Mouse (Mus musculus) heart, postnatal 25 days (tissue): ENCODE results near the gene Ifnl2. TPM values are rescaled to one million over a fixed set of nuclear protein-coding genes. Genes with fewer than 3 reads are reported as not detected.
"Not testable (repeated sequence)": the region's sequence is repeated elsewhere in the genome, so short reads cannot be mapped to it uniquely, and the experiment has no call there.

Experiments used
- DNase-seq: peaks from one replicate; pipeline ENCODE4 v3.0.0; 2022; ENCODE audit warnings: low spot score
- intact Hi-C: fragments of 180-260 bp; cut with DNase I; formaldehyde crosslinking; loops from one replicate; pipeline ENCODE4 v1.15.1; 2025
- total RNA-seq, 2 experiments: library from RNA; stranded (reverse); gene quantifications; 2 replicates each; pipeline ENCODE4 v1.2.3; 2021

Ifnl2 gene
- not detected for total RNA-seq

- intact Hi-C loops, DNase-seq: not testable (repeated sequence)
Measured at GRCm38 (mm10) chr7:28510405-28510974, at the start of gene Ifnl2. TSS of gene Ifnl2 (minus strand) at chr7:28510455.

DNA sequence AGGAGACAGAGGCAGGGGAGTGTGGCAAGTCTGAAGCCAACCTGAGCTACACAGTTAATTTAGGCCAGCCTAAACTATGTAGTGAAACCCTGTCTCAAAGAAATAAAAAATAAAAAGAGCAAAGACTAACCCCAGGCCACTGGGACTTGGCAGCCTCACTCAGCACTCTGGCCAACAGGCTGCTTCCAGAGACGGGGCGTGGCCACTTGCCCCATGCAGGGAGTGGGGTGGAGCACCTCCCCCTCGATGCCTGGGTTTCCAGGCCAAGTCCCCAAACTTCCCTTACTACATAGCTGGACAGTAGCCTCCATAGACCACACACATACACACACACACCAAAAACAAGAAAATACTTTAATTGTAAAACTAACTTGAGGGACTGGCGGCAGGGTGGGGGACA, 48.2 kb upstream of the Ifnl2 start:
- DNase-seq, result peak; percentile 44
- intact Hi-C loops, result no loop called here

DNA sequence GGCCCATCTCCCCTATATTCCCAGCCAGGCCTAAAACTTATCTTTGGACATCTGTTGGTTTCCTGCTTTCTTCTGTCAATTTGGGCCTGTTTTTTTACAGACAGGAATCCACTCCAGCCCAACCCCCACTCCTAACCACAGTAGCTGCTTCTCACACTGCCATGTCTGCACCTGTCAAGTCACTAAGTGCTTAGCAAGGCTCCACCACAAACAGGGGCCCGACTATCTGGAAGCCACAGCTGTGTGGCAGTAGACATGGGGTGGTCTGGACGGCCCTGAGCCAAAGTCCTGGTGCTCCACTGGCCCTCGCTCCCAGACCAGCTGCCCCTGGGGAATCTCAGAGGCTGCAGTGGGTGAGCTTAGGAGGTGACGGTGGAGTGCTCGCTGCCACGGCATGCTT, 47.5 kb upstream of the Ifnl2 start:
- DNase-seq, result no peak

GRCm38 (mm10) chr7:28557069-28557468, 46.8 kb upstream of the Ifnl2 start:
- intact Hi-C loops, result no loop called here
- DNase-seq, result no peak

More for the DNA sequence above, 47.5 kb upstream of the Ifnl2 start:
- intact Hi-C loops, result no loop called here

- DNase-seq, result no peak
- intact Hi-C loops, result no loop called here
Measured at GRCm38 (mm10) chr7:28555939-28556535, 45.8 kb upstream of the Ifnl2 start.

- intact Hi-C loops, result no loop called here
Measured at GRCm38 (mm10) chr7:28553076-28553475, 42.8 kb upstream of the Ifnl2 start.

GRCm38 (mm10) chr7:28547628-28548027, 37.4 kb upstream of the Ifnl2 start:
- DNase-seq, result no peak
- intact Hi-C loops, result no loop called here

More at GRCm38 (mm10) chr7:28553076-28553475, 42.8 kb upstream of the Ifnl2 start:
- no peak for DNase-seq

DNA sequence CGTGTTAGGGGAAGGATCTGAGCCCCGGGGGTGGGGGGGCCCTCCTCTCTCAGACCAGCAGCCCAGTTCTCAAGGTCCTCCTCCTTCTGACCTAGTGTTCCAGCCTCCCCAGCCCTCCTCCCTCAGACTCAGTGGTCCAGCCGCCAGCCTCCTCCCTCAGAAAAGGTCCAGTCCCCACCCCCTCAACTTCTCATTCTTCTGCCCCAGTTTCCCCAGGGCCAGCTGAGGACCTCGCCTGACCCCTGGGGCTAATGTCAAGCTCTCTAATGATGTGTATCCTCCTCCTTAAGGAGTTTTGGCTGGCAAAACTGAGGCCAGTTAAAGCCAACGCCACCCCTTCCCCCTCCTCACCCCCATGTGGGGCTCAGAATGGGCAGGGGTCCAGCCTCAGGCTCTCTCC, 36.9 kb upstream of the Ifnl2 start, which contains the start of gene Nccrp1:
Nccrp1 (minus strand) TSS at position 101 of the 400 bp plus-strand sequence.
- intact Hi-C loops, result no loop called here
- DNase-seq, result no peak

GRCm38 (mm10) chr7:28546649-28547048, 36.4 kb upstream of the Ifnl2 start:
- DNase-seq, result no peak
- intact Hi-C loops, result no loop called here

GRCm38 (mm10) chr7:28545891-28546210, 35.6 kb upstream of the Ifnl2 start:
- DNase-seq, result no peak
- intact Hi-C loops, result no loop called here

DNA sequence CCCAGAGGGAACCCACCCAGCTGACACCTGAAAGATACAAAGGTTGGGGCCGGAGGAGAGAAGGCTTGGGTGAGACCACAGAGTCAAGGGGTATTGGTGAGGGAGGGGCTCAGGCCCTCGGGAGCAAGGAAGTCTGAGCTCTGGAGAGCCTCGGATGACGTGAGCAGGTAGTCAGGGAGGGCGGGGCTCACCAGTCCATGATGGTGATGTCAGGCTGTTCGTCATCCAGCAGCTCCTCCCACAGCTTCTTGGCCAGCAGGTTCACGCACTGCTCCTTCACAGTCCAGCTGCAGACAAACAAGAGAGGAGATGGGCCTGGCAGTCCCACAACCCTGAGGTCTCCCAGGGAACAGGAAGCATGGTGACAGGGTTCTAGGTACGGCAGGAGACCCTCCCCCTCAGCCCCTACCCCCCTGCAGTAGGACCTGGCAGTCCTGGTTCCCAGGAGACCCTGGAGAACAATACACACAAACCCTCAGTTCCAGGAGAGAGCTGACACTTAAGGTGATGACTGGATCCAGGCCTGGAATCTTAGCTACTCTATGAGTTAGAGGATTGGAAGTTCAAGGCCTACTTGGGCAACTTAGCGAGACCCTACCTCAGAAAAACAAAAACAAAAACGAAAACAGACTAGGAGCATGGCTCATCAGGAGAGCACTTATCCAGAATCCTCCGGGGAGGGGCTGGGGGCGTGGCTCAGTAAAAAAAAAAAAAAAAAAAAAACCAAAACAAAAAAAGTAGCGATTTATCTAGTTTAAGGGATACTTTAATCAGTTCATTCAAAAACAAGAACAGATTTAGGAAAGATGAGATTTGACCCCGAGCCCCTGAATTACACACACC, 35.0 kb upstream of the Ifnl2 start:
- DNase-seq, result no peak
- intact Hi-C loops, result no loop called here

- DNase-seq, result no peak
- intact Hi-C loops, result no loop called here
Measured at GRCm38 (mm10) chr7:28544051-28544601, 33.9 kb upstream of the Ifnl2 start.

DNA sequence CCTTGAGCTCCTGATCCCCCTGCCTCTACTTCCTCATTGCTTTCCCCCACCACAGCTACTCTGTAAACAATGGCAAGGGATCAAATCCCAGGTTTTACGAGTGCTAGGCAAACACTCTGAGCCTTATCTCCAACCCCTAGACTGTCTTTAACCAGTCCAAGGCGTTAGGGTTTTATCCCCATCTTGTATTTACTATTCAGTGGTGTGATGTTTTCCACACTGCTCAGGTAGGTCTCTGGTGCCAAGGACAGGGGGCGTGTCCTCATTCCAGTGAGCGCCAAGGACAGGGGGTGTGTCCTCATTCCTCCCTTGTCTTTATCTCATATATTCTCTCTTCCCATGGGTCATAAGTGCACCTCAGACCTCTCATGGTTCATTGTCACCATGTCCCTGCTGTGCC, 30.3 kb upstream of the Ifnl2 start, which contains the start of gene Sycn:
Sycn (plus strand) TSS at position 360 of the 400 bp plus-strand sequence.
- intact Hi-C loops, result no loop called here

GRCm38 (mm10) chr7:28538886-28539285, 28.6 kb upstream of the Ifnl2 start:
- intact Hi-C loops, DNase-seq: not testable (repeated sequence)

More for the DNA sequence above, 30.3 kb upstream of the Ifnl2 start, which contains the start of gene Sycn:
- DNase-seq, result no peak

DNA sequence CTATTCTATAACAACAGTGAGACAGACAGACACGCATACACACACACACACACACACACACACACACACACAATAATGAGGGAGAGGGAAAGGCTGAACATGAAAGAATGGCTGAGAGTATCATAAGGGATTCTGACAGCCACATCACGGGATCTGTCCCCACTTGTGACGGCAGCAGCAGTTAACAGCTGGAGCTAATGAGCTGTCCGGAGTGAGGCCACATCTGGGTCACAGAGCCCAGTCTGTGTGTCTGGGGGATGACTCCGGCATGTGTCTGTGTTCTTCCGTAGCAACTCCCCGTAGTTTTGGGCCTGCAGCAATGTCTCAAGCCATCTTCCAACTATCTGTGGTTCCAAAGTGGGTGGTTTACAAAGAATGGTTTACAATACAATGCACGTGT, 21.8 kb upstream of the Ifnl2 start:
- intact Hi-C loops, result no loop called here
- no peak for DNase-seq

DNA sequence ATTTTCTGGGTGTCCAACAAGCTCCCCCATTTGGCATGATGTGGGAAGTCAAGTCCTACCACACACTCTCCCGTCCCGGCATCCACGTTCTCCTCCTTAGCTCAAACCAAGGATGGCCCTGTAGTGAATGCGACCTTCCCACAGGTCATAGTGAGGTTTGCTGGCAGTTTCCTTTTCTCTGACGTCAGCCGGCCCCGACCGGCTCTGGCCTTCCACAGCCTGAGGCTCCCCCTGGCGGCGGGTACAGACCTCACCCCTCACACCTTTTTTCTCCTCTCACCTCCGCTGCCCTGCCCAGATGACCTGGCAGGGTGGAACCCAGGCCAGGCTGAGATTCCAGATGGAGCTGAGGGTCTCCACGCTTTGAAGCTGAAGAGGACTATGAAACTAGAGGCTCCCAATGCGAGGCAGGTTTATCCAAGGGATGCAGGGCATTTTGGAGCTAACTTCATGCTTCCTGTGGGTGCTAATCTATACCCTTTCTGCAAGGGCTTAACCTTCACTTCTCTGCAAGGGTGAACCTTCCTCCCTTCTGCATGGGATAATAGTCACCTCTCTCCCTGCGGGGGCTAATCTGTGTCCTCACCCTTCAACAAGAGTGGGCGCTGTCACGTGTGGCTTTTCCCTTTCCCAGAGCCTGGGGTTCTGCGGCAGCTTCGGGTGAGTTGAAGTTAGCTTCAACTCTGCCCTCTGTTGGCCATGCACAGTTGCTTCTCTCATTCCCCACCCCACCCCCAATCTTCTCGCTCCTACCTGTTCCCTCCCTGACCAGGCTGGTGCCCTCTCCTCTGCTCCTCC, 17.9 kb upstream of the Ifnl2 start:
- intact Hi-C loops, result loop anchor here (2.0 kb wide), 3 partner anchors 19 to 81 kb away; no protein-coding TSS in a partner anchor
- peak; percentile 42 for DNase-seq

DNA sequence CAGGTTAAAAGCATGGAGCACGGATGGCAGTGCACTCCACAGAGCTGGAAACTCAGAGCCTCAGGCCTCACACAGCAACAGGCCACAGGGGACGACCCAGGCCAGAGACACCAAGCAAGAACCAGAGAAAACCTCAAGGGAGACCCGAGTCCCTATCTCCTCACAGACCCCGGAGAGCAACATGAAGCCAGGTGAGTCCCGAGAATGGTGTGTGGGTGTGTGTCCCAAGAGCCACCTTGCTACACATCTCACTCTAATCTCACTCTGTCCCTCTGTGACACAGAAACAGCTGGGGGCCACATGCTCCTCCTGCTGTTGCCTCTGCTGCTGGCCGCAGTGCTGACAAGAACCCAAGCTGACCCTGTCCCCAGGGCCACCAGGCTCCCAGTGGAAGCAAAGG, 12.3 kb upstream of the Ifnl2 start, which contains the start of gene Ifnl3:
Ifnl3 (plus strand) TSS at position 301 of the 400 bp plus-strand sequence.
- DNase-seq, intact Hi-C loops: not testable (repeated sequence)

- DNase-seq, result no peak
- intact Hi-C loops, result no loop called here
Measured at GRCm38 (mm10) chr7:28511441-28511840, 1.2 kb upstream of the Ifnl2 start.

- intact Hi-C loops, result loop anchor here (2.0 kb wide), 1 partner anchor 18 kb away; no protein-coding TSS in a partner anchor
- not testable (repeated sequence) for DNase-seq
Measured at GRCm38 (mm10) chr7:28509121-28509520, 1.1 kb downstream of the Ifnl2 start.

GRCm38 (mm10) chr7:28505585-28505984, 4.7 kb downstream of the Ifnl2 start:
- intact Hi-C loops, result no loop called here
- no peak for DNase-seq
